Mouse (Mus musculus) spleen, adult 2 months (tissue): ENCODE measurements at regions not wholly inside any gene's neighbourhood (a gene's known extent, or its start where the extent isn't known, plus 50 kb on each side); places are given as distances from the start of the nearest gene placed in this dataset.

Source experiments
- CTCF ChIP-seq: fragments of 200-500 bp; IDR thresholded peaks from 2 replicates; pipeline ENCODE4 v1.5.1; 2011; ENCODE audit warnings: mild to moderate bottlenecking, inconsistent platforms; ENCODE audit not compliant: insufficient read depth, insufficient read length, insufficient replicate concordance; ENCODE audit errors: extremely low read depth
- POLR2A ChIP-seq: fragments of 200-500 bp; IDR thresholded peaks from 2 replicates; pipeline ENCODE4 v1.6.1; 2011; ENCODE audit warnings: low read depth, low read length, inconsistent platforms

DNA sequence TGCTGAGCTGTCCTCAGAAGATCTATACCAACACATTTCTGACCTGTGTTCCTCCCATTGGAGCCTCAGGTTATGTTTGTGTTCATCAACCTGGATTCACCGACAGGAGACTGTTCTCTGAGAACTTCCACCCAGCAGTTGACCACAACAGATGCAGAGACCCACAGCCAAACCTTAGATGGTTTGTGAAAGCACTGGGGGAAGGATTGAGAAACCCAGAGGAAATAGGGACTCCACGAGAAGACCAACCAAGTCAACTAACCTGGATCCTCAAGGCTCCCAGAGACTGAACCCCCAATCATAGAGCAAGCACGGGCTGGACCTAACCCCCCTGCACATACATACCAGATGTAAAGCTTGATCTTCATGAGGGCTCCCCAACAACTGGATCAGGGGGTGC is 331.1 kb downstream of the Lmo4 start:
- TF ChIP-seq CTCF (no peak), POLR2A (no peak)
